8 mouse cellular contexts compared by ENCODE assay signal in genomic region chr10:111925489-111925860, GRCm38 (mm10). TPM values are rescaled to one million over a fixed set of nuclear protein-coding genes. Genes with fewer than 3 reads are reported as not detected.
DNase-seq lines count a peak whose midpoint lies in the region; ATAC-seq and TF ChIP-seq lines count a peak whose summit lies in the region.

No protein-coding gene starts in this region.

- peaks cover 5% of the 10 kb centered on the region for H3K27me3 ChIP-seq in E14TG2a.4 (ENCODE audit: insufficient read depth, low read length)
- H3K27me3 ChIP-seq in forebrain, embryonic 14.5 days (replicated peaks; ENCODE audit: control insufficient read depth, insufficient read depth, low read length): no peaks in the 10 kb centered on the region
- H3K27me3 ChIP-seq in liver, postnatal 0 days (ENCODE audit: insufficient read depth, low read length): no peaks in the 10 kb centered on the region
- no peaks in the 10 kb centered on the region for H3K27me3 ChIP-seq in neural tube, embryonic 15.5 days (replicated peaks)

- H3K27ac ChIP-seq in forebrain, embryonic 14.5 days (ENCODE audit: low read depth, low read length): no peak overlapping the region
- no peak overlapping the region for H3K27ac ChIP-seq in liver, postnatal 0 days (ENCODE audit: low read depth)
- peak overlapping the region; percentile 66; the same call in 1 of the 2 replicates for H3K27ac ChIP-seq in neural tube, embryonic 15.5 days (replicated peaks)

- H3K9ac ChIP-seq in forebrain, embryonic 14.5 days (ENCODE audit: low read length): peak overlapping the region; percentile 7; the same call in 1 of the 2 replicates
- no peak overlapping the region for H3K9ac ChIP-seq in liver, postnatal 0 days (replicated peaks)
- no peak overlapping the region for H3K9ac ChIP-seq in neural tube, embryonic 15.5 days (replicated peaks)

- H3K36me3 ChIP-seq in E14TG2a.4 (ENCODE audit: insufficient read depth, low read length): no peaks in the 10 kb centered on the region
- no peaks in the 10 kb centered on the region for H3K36me3 ChIP-seq in forebrain, embryonic 14.5 days (ENCODE audit: control insufficient read depth, insufficient read depth, low read length)
- H3K36me3 ChIP-seq in liver, postnatal 0 days (replicated peaks; ENCODE audit: insufficient read depth, low read length): no peaks in the 10 kb centered on the region
- H3K36me3 ChIP-seq in neural tube, embryonic 15.5 days: no peaks in the 10 kb centered on the region

- no peak overlapping the region for H3K4me3 ChIP-seq in E14TG2a.4 (replicated peaks; ENCODE audit: low read length)
- peak overlapping the region; percentile 4; the same call in 1 of the 2 replicates for H3K4me3 ChIP-seq in forebrain, embryonic 14.5 days (ENCODE audit: low read depth, low read length)
- no peak overlapping the region for H3K4me3 ChIP-seq in liver, postnatal 0 days (ENCODE audit: low read depth, low read length)
- H3K4me3 ChIP-seq in neural tube, embryonic 15.5 days (replicated peaks): peak overlapping the region; percentile 14; the same call in 1 of the 2 replicates

- H3K4me1 ChIP-seq in E14TG2a.4 (replicated peaks; ENCODE audit: low read depth, low read length): no peaks in the 10 kb centered on the region
- peaks cover 6% of the 10 kb centered on the region for H3K4me1 ChIP-seq in forebrain, embryonic 14.5 days (ENCODE audit: control insufficient read depth, insufficient read depth, low read length)
- peaks cover 2% of the 10 kb centered on the region; the same call in 1 of the 2 replicates for H3K4me1 ChIP-seq in liver, postnatal 0 days (ENCODE audit: insufficient read depth)
- H3K4me1 ChIP-seq in neural tube, embryonic 15.5 days: peaks cover 37% of the 10 kb centered on the region

- ATAC-seq in cerebellum, adult (ENCODE audit: insufficient number of reproducible peaks, low FRiP score, low TSS enrichment): peak; percentile 90
- peak; percentile 94 for ATAC-seq in forebrain, embryonic 14.5 days
- ATAC-seq in liver, postnatal 0 days: no peak
- peak; percentile 73; the same call in 1 of the 2 replicates for ATAC-seq in neural tube, embryonic 15.5 days (ENCODE audit: low FRiP score)

- peak; percentile 98 for DNase-seq in forebrain, embryonic 14.5 days (ENCODE audit: low spot score)
- DNase-seq in heart, postnatal 10 days: peak; percentile 93 to 97
- DNase-seq in kidney, postnatal 36 days: peak; percentile 88 to 96
- peak; percentile 84 for DNase-seq in liver, postnatal 0 days
- peak; percentile 43 to 61 for DNase-seq in thymus, adult 18-20 months

- 1% methylated on average over 10 of the region's 10 CpGs for WGBS in forebrain, embryonic 14.5 days
- 4% methylated on average over 10 of the region's 10 CpGs for WGBS in liver, postnatal 0 days (ENCODE audit: insufficient replicate concordance)
- WGBS in neural tube, embryonic 15.5 days: 2% methylated on average over 10 of the region's 10 CpGs

- TF ChIP-seq EP300 in liver, postnatal 0 days (IDR thresholded peaks at IDR 0.05; ENCODE audit: low read depth): no peak

- intact Hi-C loops in heart, postnatal 10 days (cut with DNase I): loop anchor here (1.0 to 10.0 kb wide), 3 partner anchors 328 to 701 kb away; no protein-coding TSS in a partner anchor

- H3K4me2 ChIP-seq in forebrain, embryonic 14.5 days (ENCODE audit: low read length): peak overlapping the region; percentile 41
- H3K4me2 ChIP-seq in liver, postnatal 0 days (ENCODE audit: low read depth, low read length): no peak overlapping the region
- peak overlapping the region; percentile 50 for H3K4me2 ChIP-seq in neural tube, embryonic 15.5 days

- H3K9me3 ChIP-seq in E14TG2a.4 (ENCODE audit: low read length): no peaks in the 10 kb centered on the region
- H3K9me3 ChIP-seq in forebrain, embryonic 14.5 days (replicated peaks; ENCODE audit: control insufficient read depth, low read length): no peaks in the 10 kb centered on the region
- no peaks in the 10 kb centered on the region for H3K9me3 ChIP-seq in liver, postnatal 0 days (ENCODE audit: low read length)
- no peaks in the 10 kb centered on the region for H3K9me3 ChIP-seq in neural tube, embryonic 15.5 days (replicated peaks)

- TF ChIP-seq CTCF in E14TG2a.4 (conservative IDR thresholded peaks at IDR 0.05; ENCODE audit: low read length): peak; percentile 64
- peak; percentile 81 for TF ChIP-seq CTCF in liver, postnatal 0 days (IDR thresholded peaks at IDR 0.05; ENCODE audit: low read depth)

RNA-seq across cellular contexts. Expression of gene Krr1, which starts 47.0 kb away (rescaled TPM):
- polyA plus RNA-seq in forebrain, embryonic 14.5 days (2014; fragmentation: Nextera tagmentation; extraction: Ambion mirVana): 57.3 and 62.1 TPM in 2 replicates
- total RNA-seq in heart, postnatal 10 days (2021): 10 to 100 TPM; 21.2 to 22.1 TPM
- 11.2 and 11.6 TPM in 2 replicates for polyA plus RNA-seq in liver, postnatal 0 days (2015; fragmentation: Nextera tagmentation; extraction: Ambion mirVana)
- 31.2 and 34.8 TPM in 2 replicates for polyA plus RNA-seq in neural tube, embryonic 15.5 days (2015; fragmentation: Nextera tagmentation; extraction: Ambion mirVana)

Comparison
In these comparisons a context has a peak if more than half of its experiments do, and no peak if none do; other contexts are left out.
1. H3K4me3 ChIP-seq: peak in forebrain, embryonic 14.5 days (single experiment) and neural tube, embryonic 15.5 days (single experiment); none in E14TG2a.4 (single experiment) and liver, postnatal 0 days (single experiment).
2. Peak in every context shown above with its lines, with median percentiles within 50 percentile points of each other: DNase-seq.